Mouse (Mus musculus) olfactory bulb, adult 2 months (tissue): ENCODE measurements around the gene Dnajb2.

ENCODE experiments used
- CTCF ChIP-seq: fragments of 200-500 bp; IDR thresholded peaks from 2 replicates; pipeline ENCODE4 v1.5.1; 2012; ENCODE audit warnings: low read depth, mild to moderate bottlenecking, low read length, moderate library complexity; ENCODE audit not compliant: insufficient read depth
- POLR2A ChIP-seq: fragments of 200-500 bp; IDR thresholded peaks from 2 replicates; pipeline ENCODE4 v1.6.1; 2012; ENCODE audit warnings: mild to moderate bottlenecking, low read depth, low read length, moderate library complexity; ENCODE audit not compliant: insufficient read depth

DNA sequence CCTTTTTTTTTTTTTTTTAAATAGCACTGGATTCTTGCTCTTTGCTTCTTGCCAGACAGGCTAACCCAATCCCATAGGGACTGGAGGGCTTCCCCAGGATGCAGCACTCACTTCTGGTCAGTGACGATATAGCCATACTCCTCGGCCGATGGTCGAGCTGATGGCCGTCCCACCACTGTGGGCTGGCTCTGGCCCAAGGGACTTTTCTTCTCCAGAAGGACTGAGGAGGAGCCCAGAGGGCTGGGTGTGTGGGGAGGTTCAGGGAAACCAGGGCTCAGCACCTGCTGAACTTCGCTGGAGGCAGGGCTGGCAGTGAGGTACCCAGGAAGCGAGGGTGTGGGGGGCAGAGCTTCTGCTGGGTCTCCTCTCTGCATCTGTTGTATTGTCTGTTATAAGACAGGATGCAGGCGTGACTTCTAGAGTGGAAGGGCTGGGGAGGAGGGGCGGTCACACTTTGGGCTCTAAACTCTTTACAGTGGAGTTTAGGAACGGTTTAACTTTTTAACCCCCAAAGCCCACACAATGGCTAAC lies 19.4 kb downstream of the Dnajb2 start:
- no peak for TF ChIP-seq POLR2A
- no peak for TF ChIP-seq CTCF
